Mouse (Mus musculus): ENCODE measurements around the gene Dnajc13. TPM values are rescaled to one million over a fixed set of nuclear protein-coding genes. Genes with fewer than 3 reads are reported as not detected.

Dnajc13 gene
- polyA plus RNA-seq, 1 experiment from 2014 or later: 29.3 TPM

DNA sequence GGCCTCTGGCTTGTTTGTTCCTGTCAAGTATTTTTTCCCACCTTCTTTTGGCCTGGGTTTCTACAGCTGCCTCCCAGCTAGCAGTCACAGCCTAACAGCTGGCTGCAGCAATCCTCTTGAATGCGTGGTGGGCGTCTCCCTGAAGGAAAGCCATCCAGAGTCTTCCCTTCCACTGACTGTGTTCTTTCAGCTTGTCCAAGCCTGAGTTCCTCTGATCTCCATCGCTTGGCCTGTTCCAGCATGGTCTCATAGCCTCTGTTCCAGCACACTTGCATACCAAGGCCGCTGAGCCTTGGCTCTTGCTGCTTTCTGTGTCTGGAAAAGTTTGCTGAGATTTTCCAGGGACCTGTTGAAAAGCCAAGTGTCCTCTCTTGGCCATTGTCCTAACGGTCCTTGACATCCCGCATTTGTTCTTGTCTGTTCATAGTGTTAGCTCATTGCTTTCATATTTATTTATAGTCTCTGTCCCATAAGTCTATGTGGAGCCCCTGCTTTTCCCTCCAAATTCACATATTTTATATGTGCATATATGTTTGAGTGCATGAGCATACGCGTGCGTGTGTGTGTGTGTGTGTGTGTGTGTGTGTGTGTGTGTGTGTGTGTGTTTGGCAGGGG lies 132.5 kb downstream of the Dnajc13 start:
- no peak overlapping the region for H3K9ac ChIP-seq
- no peak for ATAC-seq (ENCODE audit: low FRiP score)
- WGBS: 91% methylated on average over 9 of the region's 9 CpGs

DNA sequence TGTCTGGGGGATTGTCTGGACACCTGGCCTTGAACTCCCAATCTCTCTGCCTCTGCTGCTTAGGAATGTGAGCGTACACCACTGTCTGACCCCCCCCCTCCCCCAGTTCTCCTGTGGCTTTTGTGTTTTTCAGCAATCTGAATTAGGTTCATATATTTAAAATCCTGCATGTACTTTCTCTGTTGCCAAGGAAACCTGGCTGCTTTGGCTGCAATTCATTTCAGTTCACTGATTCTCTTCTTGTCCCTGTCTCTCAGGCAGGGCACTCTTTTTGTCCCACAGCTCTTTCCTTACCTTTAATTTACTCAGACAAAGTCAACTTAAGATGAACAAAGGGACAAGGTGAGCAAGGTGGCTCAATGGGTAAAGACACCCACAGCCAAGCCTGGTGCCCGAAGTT lies 134.6 kb downstream of the Dnajc13 start:
- no peaks in the 10 kb centered on the region for H3K36me3 ChIP-seq
- ATAC-seq (ENCODE audit: low FRiP score): no peak
- 42% methylated on average over 2 of the region's 2 CpGs for WGBS
- no peak overlapping the region for H3K9ac ChIP-seq
- no peak overlapping the region for H3K4me2 ChIP-seq (replicated peaks)
- peaks cover 13% of the 10 kb centered on the region for H3K4me1 ChIP-seq
- H3K27me3 ChIP-seq: no peaks in the 10 kb centered on the region
- no peak overlapping the region for H3K4me3 ChIP-seq
- no peaks in the 10 kb centered on the region for H3K9me3 ChIP-seq (replicated peaks)
- no peak overlapping the region for H3K27ac ChIP-seq

More for the DNA sequence above, 132.5 kb downstream of the Dnajc13 start:
- Histone ChIP-seq H3K4me2 (replicated peaks) (no peak overlapping the region), H3K4me3 (no peak overlapping the region), H3K4me1 (peaks cover 4% of the 10 kb centered on the region; the same call in 1 of the 2 replicates), H3K27ac (no peak overlapping the region), H3K36me3 (no peaks in the 10 kb centered on the region), H3K27me3 (no peaks in the 10 kb centered on the region), H3K9me3 (replicated peaks) (no peaks in the 10 kb centered on the region)

GRCm38 (mm10) chr9:104126833-104127232 lies 135.9 kb downstream of the Dnajc13 start, which contains the start of gene Ackr4:
Gene Ackr4 (minus strand): TSS chr9:104126933.
- Histone ChIP-seq H3K9ac (no peak within 1 kb of the TSS), H3K4me3 (no peak within 1 kb of the TSS), H3K4me2 (replicated peaks) (no peak within 1 kb of the TSS), H3K27me3 (no peaks in the 10 kb centered on the region), H3K9me3 (replicated peaks) (no peaks in the 10 kb centered on the region), H3K27ac (no peak within 1 kb of the TSS), H3K4me1 (peaks cover 13% of the 10 kb centered on the region), H3K36me3 (no peaks in the 10 kb centered on the region)
- WGBS: 78% methylated on average over 3 of the region's 3 CpGs
- ATAC-seq (ENCODE audit: low FRiP score): no peak

DNA sequence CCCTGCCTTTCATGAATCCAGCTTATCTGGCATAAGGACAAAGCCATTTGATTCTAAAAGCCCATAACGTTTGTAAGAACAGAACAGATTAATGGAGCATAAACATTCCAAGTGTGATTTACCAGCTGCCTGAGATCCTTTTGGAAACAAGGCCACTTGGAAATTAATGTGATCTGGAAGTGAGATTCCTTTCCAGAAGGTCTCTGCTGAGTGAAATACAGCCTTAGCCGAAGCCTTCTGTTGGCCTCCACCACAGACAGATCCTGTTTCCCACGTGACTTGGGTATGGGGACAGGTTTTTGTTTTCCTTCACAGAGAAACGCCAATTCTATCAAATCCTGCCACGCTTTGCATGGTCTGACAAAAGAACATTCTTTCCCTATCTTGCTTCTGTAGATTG lies 139.1 kb downstream of the Dnajc13 start:
- Histone ChIP-seq H3K9ac (no peak overlapping the region), H3K4me3 (no peak overlapping the region), H3K27ac (no peak overlapping the region), H3K4me1 (peaks cover 13% of the 10 kb centered on the region), H3K9me3 (replicated peaks) (no peaks in the 10 kb centered on the region), H3K4me2 (replicated peaks) (no peak overlapping the region), H3K27me3 (no peaks in the 10 kb centered on the region), H3K36me3 (no peaks in the 10 kb centered on the region)
- 48% methylated on average over 5 of the region's 5 CpGs for WGBS
- no peak for ATAC-seq (ENCODE audit: low FRiP score)

GRCm38 (mm10) chr9:104123101-104123500 lies 139.6 kb downstream of the Dnajc13 start:
- no peak for ATAC-seq (ENCODE audit: low FRiP score)
- H3K27me3 ChIP-seq: no peaks in the 10 kb centered on the region
- H3K27ac ChIP-seq: no peak overlapping the region
- H3K4me1 ChIP-seq: peaks cover 11% of the 10 kb centered on the region
- H3K36me3 ChIP-seq: no peaks in the 10 kb centered on the region
- H3K9ac ChIP-seq: no peak overlapping the region
- no peak overlapping the region for H3K4me2 ChIP-seq (replicated peaks)
- no peaks in the 10 kb centered on the region for H3K9me3 ChIP-seq (replicated peaks)
- no peak overlapping the region for H3K4me3 ChIP-seq
- 68% methylated on average over 5 of the region's 5 CpGs for WGBS

GRCm38 (mm10) chr9:104109151-104109550 lies 153.6 kb downstream of the Dnajc13 start:
- Histone ChIP-seq H3K27me3 (no peaks in the 10 kb centered on the region), H3K27ac (no peak overlapping the region), H3K36me3 (no peaks in the 10 kb centered on the region), H3K4me1 (no peaks in the 10 kb centered on the region), H3K9me3 (replicated peaks) (no peaks in the 10 kb centered on the region), H3K4me3 (no peak overlapping the region), H3K4me2 (replicated peaks) (no peak overlapping the region), H3K9ac (no peak overlapping the region)
- WGBS: 96% methylated on average over 5 of the region's 5 CpGs
- ATAC-seq (ENCODE audit: low FRiP score): no peak

GRCm38 (mm10) chr9:104108571-104109143 lies 154.1 kb downstream of the Dnajc13 start:
- H3K4me2 ChIP-seq (replicated peaks): no peak overlapping the region
- no peak overlapping the region for H3K4me3 ChIP-seq
- no peaks in the 10 kb centered on the region for H3K36me3 ChIP-seq
- H3K9me3 ChIP-seq (replicated peaks): no peaks in the 10 kb centered on the region
- no peak overlapping the region for H3K9ac ChIP-seq
- H3K4me1 ChIP-seq: no peaks in the 10 kb centered on the region
- 71% methylated on average over 2 of the region's 2 CpGs for WGBS
- H3K27me3 ChIP-seq: no peaks in the 10 kb centered on the region
- no peak for ATAC-seq (ENCODE audit: low FRiP score)
- H3K27ac ChIP-seq: no peak overlapping the region

DNA sequence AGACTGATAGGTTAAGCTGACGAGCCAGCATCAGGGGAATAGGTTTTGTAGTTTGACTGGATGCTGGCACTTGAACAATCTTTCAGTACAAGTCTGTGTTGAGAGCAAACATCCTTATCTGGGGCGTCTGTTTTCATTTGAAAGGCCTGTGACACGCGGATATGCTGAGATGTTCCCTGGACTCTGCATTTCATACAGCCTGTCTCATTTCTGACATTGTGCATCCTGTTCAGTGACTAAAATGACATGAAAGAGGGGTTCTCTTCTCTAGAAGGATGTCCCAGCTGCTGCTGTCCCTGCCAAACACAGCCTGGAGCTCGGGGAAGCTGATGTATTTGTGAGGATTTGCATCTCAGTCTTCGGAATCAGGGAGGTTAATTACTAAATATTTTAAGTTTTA lies 155.2 kb downstream of the Dnajc13 start:
- no peaks in the 10 kb centered on the region for H3K4me1 ChIP-seq
- no peaks in the 10 kb centered on the region for H3K9me3 ChIP-seq (replicated peaks)
- no peak overlapping the region for H3K27ac ChIP-seq
- H3K9ac ChIP-seq: no peak overlapping the region
- H3K4me3 ChIP-seq: no peak overlapping the region
- H3K4me2 ChIP-seq (replicated peaks): no peak overlapping the region
- no peaks in the 10 kb centered on the region for H3K27me3 ChIP-seq
- 78% methylated on average over 6 of the region's 6 CpGs for WGBS
- H3K36me3 ChIP-seq: no peaks in the 10 kb centered on the region
- ATAC-seq (ENCODE audit: low FRiP score): no peak

GRCm38 (mm10) chr9:104106930-104107329 lies 155.8 kb downstream of the Dnajc13 start:
- no peak overlapping the region for H3K4me2 ChIP-seq (replicated peaks)
- H3K36me3 ChIP-seq: no peaks in the 10 kb centered on the region
- no peak overlapping the region for H3K4me3 ChIP-seq
- no peak overlapping the region for H3K9ac ChIP-seq
- H3K9me3 ChIP-seq (replicated peaks): no peaks in the 10 kb centered on the region
- H3K4me1 ChIP-seq: no peaks in the 10 kb centered on the region
- H3K27ac ChIP-seq: no peak overlapping the region
- 81% methylated on average over 9 of the region's 9 CpGs for WGBS
- no peak for ATAC-seq (ENCODE audit: low FRiP score)
- no peaks in the 10 kb centered on the region for H3K27me3 ChIP-seq

- Histone ChIP-seq H3K9ac (no peak overlapping the region), H3K4me1 (no peaks in the 10 kb centered on the region), H3K27me3 (no peaks in the 10 kb centered on the region), H3K4me3 (no peak overlapping the region), H3K36me3 (no peaks in the 10 kb centered on the region), H3K9me3 (replicated peaks) (no peaks in the 10 kb centered on the region), H3K27ac (no peak overlapping the region), H3K4me2 (replicated peaks) (no peak overlapping the region)
- 86% methylated on average over 2 of the region's 2 CpGs for WGBS
- ATAC-seq (ENCODE audit: low FRiP score): no peak
Measured at GRCm38 (mm10) chr9:104104986-104105385, 157.7 kb downstream of the Dnajc13 start.

DNA sequence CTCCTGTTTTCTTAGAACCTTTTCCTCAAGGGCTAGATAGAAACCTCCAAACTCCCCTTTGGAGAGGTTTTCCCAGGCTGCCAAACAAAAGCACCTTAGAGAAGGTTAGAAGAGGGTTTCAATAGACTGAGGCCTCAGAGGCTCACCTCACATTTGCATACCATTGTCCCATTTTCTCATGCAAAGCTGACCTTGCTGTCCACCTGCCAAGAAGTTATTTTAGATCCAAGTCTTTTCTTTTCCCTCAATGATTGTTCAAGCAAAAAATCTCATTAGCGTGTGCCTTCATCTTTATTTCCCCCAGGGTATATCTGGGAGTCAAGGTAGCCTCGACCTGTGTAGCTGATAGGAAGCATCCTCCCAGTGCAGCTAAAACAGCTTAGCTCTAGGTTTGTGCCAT lies 159.8 kb downstream of the Dnajc13 start:
- ATAC-seq (ENCODE audit: low FRiP score): no peak
- no peaks in the 10 kb centered on the region for H3K4me1 ChIP-seq
- H3K36me3 ChIP-seq: no peaks in the 10 kb centered on the region
- no peak overlapping the region for H3K4me3 ChIP-seq
- H3K9me3 ChIP-seq (replicated peaks): no peaks in the 10 kb centered on the region
- no peak overlapping the region for H3K9ac ChIP-seq
- no peaks in the 10 kb centered on the region for H3K27me3 ChIP-seq
- H3K27ac ChIP-seq: no peak overlapping the region
- 30% methylated on average over 2 of the region's 2 CpGs for WGBS
- H3K4me2 ChIP-seq (replicated peaks): no peak overlapping the region

GRCm38 (mm10) chr9:104102301-104102700 lies 160.4 kb downstream of the Dnajc13 start:
- Histone ChIP-seq H3K4me1 (no peaks in the 10 kb centered on the region), H3K27ac (no peak overlapping the region), H3K36me3 (no peaks in the 10 kb centered on the region), H3K9ac (no peak overlapping the region), H3K27me3 (no peaks in the 10 kb centered on the region), H3K4me3 (no peak overlapping the region), H3K4me2 (replicated peaks) (no peak overlapping the region), H3K9me3 (replicated peaks) (no peaks in the 10 kb centered on the region)
- WGBS: 33% methylated on average over 6 of the region's 6 CpGs
- no peak for ATAC-seq (ENCODE audit: low FRiP score)

GRCm38 (mm10) chr9:104101458-104101857 lies 161.3 kb downstream of the Dnajc13 start:
- H3K36me3 ChIP-seq: no peaks in the 10 kb centered on the region
- no peaks in the 10 kb centered on the region for H3K9me3 ChIP-seq (replicated peaks)
- no peaks in the 10 kb centered on the region for H3K4me1 ChIP-seq
- WGBS: 36% methylated on average over 3 of the region's 3 CpGs
- no peak for ATAC-seq (ENCODE audit: low FRiP score)
- no peak overlapping the region for H3K4me2 ChIP-seq (replicated peaks)
- no peak overlapping the region for H3K9ac ChIP-seq
- no peak overlapping the region for H3K27ac ChIP-seq
- H3K4me3 ChIP-seq: no peak overlapping the region
- no peaks in the 10 kb centered on the region for H3K27me3 ChIP-seq
